Mouse (Mus musculus): ENCODE data around the gene Strada. TPM values are rescaled to one million over a fixed set of nuclear protein-coding genes. Genes with fewer than 3 reads are reported as not detected.

Gene Strada
- polyA plus RNA-seq, 1 experiment from 2014 or later = 9.4 TPM

- Histone ChIP-seq H3K9ac (no peak overlapping the region), H3K4me3 (replicated peaks) (no peak overlapping the region), H3K4me2 (no peak overlapping the region), H3K27me3 (no peaks in the 10 kb centered on the region), H3K36me3 (no peaks in the 10 kb centered on the region), H3K27ac (no peak overlapping the region), H3K4me1 (replicated peaks) (peaks cover 12% of the 10 kb centered on the region), H3K9me3 (replicated peaks) (no peaks in the 10 kb centered on the region)
- 84% methylated on average over 4 of the region's 4 CpGs for WGBS (ENCODE audit: insufficient replicate concordance)
- ATAC-seq (ENCODE audit: low read depth) (no peak), DNase-seq (no peak)
These were observed 14.6 kb downstream of the Strada start for GRCm38 (mm10) chr11:106187326-106187725.

GRCm38 (mm10) chr11:106180449-106180801, 21.5 kb downstream of the Strada start:
- WGBS (ENCODE audit: insufficient replicate concordance) = 65% methylated on average over 2 of the region's 2 CpGs
- ATAC-seq (ENCODE audit: low read depth) (no peak), DNase-seq (no peak)
- no peaks in the 10 kb centered on the region for H3K9me3 ChIP-seq (replicated peaks)
- H3K9ac ChIP-seq = no peak overlapping the region
- no peaks in the 10 kb centered on the region for H3K27me3 ChIP-seq
- H3K4me1 ChIP-seq (replicated peaks) = peaks cover 46% of the 10 kb centered on the region
- H3K27ac ChIP-seq = no peak overlapping the region
- no peaks in the 10 kb centered on the region for H3K36me3 ChIP-seq
- H3K4me2 ChIP-seq = no peak overlapping the region
- no peak overlapping the region for H3K4me3 ChIP-seq (replicated peaks)

GRCm38 (mm10) chr11:106179711-106180448, 22.1 kb downstream of the Strada start:
- DNase-seq = no peak

DNA sequence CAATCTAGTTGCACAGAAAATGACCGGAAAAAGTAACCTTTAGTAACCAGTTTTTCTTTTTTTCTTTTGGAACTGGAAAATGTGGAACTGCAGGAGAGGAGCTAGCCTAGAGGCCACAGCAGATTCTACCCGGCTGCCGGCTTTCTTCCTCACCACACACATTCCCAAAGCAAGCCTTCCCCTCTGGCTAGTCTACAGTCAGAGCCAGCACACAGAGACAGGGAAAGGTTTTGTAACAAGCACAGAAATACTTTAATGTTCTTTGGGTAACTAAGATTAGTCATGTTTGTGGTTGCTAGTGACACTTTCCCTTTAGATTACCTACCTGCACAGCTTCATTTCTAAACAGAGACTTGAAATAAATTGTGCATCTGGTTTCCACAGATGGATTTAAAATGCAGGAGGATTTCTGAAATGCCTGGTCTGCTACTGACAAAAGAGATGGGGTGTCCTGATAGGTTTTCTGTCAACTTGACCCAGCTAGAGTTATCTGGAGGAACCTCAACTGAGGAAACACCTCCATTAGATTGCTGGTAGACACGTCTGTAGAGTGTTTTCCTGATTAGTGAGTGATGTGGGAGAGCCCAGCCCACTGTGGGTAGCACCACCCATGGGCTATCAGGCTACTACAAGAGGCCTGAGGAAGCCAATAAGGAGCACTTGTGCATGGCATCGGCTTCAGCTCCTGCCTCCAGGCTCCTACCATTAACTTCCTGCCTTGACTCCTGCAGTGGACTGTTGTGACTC, 23.8 kb downstream of the Strada start:
- 45% methylated on average over 5 of the region's 5 CpGs for WGBS (ENCODE audit: insufficient replicate concordance)
- H3K4me2 ChIP-seq = peak overlapping the region; percentile 30
- H3K4me3 ChIP-seq (replicated peaks) = no peak overlapping the region

More at GRCm38 (mm10) chr11:106179711-106180448, 22.1 kb downstream of the Strada start:
- no peak overlapping the region for H3K27ac ChIP-seq
- peaks cover 51% of the 10 kb centered on the region for H3K4me1 ChIP-seq (replicated peaks)
- WGBS (ENCODE audit: insufficient replicate concordance) = 75% methylated on average over 7 of the region's 7 CpGs
- no peak for ATAC-seq (ENCODE audit: low read depth)
- H3K4me2 ChIP-seq = no peak overlapping the region
- no peaks in the 10 kb centered on the region for H3K27me3 ChIP-seq
- no peaks in the 10 kb centered on the region for H3K36me3 ChIP-seq
- H3K9me3 ChIP-seq (replicated peaks) = no peaks in the 10 kb centered on the region
- no peak overlapping the region for H3K4me3 ChIP-seq (replicated peaks)
- no peak overlapping the region for H3K9ac ChIP-seq

DNA sequence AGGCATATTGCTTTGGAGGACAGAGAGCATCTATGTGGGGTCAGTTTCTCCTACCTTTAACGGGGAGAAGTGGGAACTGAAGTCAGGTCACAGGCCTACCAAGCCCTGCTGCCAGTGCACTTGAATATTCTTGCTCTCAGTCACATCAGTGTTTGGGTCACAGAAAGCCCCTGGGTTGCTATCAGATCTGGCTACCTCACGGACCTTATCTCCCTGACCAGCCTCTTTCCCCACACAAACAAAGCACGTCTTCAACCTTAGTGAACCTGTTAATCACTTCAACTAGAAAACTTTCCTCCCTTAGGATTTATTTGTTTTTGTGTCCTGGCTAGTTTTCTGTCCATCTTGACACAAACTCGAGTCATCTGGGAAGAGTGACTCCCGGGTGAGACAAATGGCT, 25.6 kb downstream of the Strada start:
- ATAC-seq (ENCODE audit: low read depth) = no peak

More for the DNA sequence above, 23.8 kb downstream of the Strada start:
- H3K4me1 ChIP-seq (replicated peaks) = peaks cover 54% of the 10 kb centered on the region
- H3K27ac ChIP-seq = peak overlapping the region; percentile 69
- ATAC-seq (ENCODE audit: low read depth) (peak; percentile 96), DNase-seq (peak; percentile 30)
- 0 out of 2 replicates have a peak overlapping the region, but pooled peaks have one; percentile 8 for H3K9ac ChIP-seq
- H3K36me3 ChIP-seq = no peaks in the 10 kb centered on the region
- H3K9me3 ChIP-seq (replicated peaks) = no peaks in the 10 kb centered on the region
- H3K27me3 ChIP-seq = no peaks in the 10 kb centered on the region

GRCm38 (mm10) chr11:106175081-106175480, 26.9 kb downstream of the Strada start:
- peaks cover 59% of the 10 kb centered on the region for H3K4me1 ChIP-seq (replicated peaks)
- H3K27ac ChIP-seq = no peak overlapping the region

More for the DNA sequence above, 25.6 kb downstream of the Strada start:
- DNase-seq = no peak
- Histone ChIP-seq H3K9ac (no peak overlapping the region), H3K4me3 (replicated peaks) (no peak overlapping the region), H3K4me1 (replicated peaks) (peaks cover 61% of the 10 kb centered on the region), H3K27ac (no peak overlapping the region), H3K4me2 (no peak overlapping the region), H3K27me3 (no peaks in the 10 kb centered on the region), H3K9me3 (replicated peaks) (no peaks in the 10 kb centered on the region), H3K36me3 (no peaks in the 10 kb centered on the region)
- WGBS (ENCODE audit: insufficient replicate concordance) = 44% methylated on average over 5 of the region's 5 CpGs

DNA sequence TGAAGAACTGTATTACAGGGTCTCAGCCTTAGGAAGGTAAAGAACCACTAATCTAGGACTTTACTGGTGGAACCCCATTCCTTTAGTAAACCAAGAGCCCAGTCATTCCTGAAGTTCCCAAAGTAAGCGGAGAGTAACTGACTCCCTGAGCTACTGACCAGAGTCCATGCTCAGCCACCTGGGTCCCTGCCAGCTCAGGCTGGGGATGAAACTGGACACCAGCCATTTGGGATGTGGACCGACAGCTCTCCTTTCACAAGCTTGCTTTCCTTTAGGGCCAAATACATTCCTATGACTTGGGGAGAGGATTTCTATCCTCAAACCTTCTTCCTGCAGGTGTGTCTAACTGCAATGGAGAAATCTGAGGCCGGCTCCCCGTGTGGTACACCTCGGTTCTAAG, 27.6 kb downstream of the Strada start:
- Histone ChIP-seq H3K27me3 (no peaks in the 10 kb centered on the region), H3K4me2 (no peak overlapping the region), H3K4me3 (replicated peaks) (no peak overlapping the region), H3K9me3 (replicated peaks) (no peaks in the 10 kb centered on the region), H3K9ac (no peak overlapping the region), H3K27ac (no peak overlapping the region), H3K4me1 (replicated peaks) (peaks cover 52% of the 10 kb centered on the region), H3K36me3 (no peaks in the 10 kb centered on the region; the same call in 1 of the 2 replicates)
- ATAC-seq (ENCODE audit: low read depth) (no peak), DNase-seq (no peak)
- 69% methylated on average over 5 of the region's 5 CpGs for WGBS (ENCODE audit: insufficient replicate concordance)

More at GRCm38 (mm10) chr11:106175081-106175480, 26.9 kb downstream of the Strada start:
- H3K4me3 ChIP-seq (replicated peaks) = no peak overlapping the region
- DNase-seq (no peak), ATAC-seq (ENCODE audit: low read depth) (no peak)
- no peaks in the 10 kb centered on the region for H3K9me3 ChIP-seq (replicated peaks)
- H3K27me3 ChIP-seq = no peaks in the 10 kb centered on the region
- no peak overlapping the region for H3K9ac ChIP-seq
- no peaks in the 10 kb centered on the region; the same call in 1 of the 2 replicates for H3K36me3 ChIP-seq
- 69% methylated on average over 3 of the region's 3 CpGs for WGBS (ENCODE audit: insufficient replicate concordance)
- no peak overlapping the region for H3K4me2 ChIP-seq

- Histone ChIP-seq H3K4me1 (replicated peaks) (peaks cover 43% of the 10 kb centered on the region), H3K4me2 (no peak overlapping the region), H3K36me3 (peaks cover under 1% of the 10 kb centered on the region), H3K4me3 (replicated peaks) (no peak overlapping the region), H3K9ac (no peak overlapping the region), H3K27me3 (no peaks in the 10 kb centered on the region), H3K27ac (no peak overlapping the region), H3K9me3 (replicated peaks) (no peaks in the 10 kb centered on the region)
- ATAC-seq (ENCODE audit: low read depth) (no peak), DNase-seq (no peak)
- WGBS (ENCODE audit: insufficient replicate concordance) = 72% methylated on average over 2 of the region's 2 CpGs
These were observed 28.7 kb downstream of the Strada start for GRCm38 (mm10) chr11:106173228-106173627.

GRCm38 (mm10) chr11:106170807-106171206, 31.2 kb downstream of the Strada start:
- Histone ChIP-seq H3K27ac (no peak overlapping the region), H3K4me2 (no peak overlapping the region), H3K4me3 (replicated peaks) (no peak overlapping the region), H3K9me3 (replicated peaks) (no peaks in the 10 kb centered on the region), H3K27me3 (no peaks in the 10 kb centered on the region), H3K9ac (no peak overlapping the region), H3K4me1 (replicated peaks) (peaks cover 29% of the 10 kb centered on the region), H3K36me3 (peaks cover 4% of the 10 kb centered on the region)
- ATAC-seq (ENCODE audit: low read depth) (no peak), DNase-seq (no peak)
- WGBS (ENCODE audit: insufficient replicate concordance) = 70% methylated on average over 7 of the region's 7 CpGs

- WGBS (ENCODE audit: insufficient replicate concordance) = 53% methylated on average over 5 of the region's 5 CpGs
- no peak overlapping the region for H3K27ac ChIP-seq
These were observed 34.5 kb downstream of the Strada start for GRCm38 (mm10) chr11:106167435-106167834.

GRCm38 (mm10) chr11:106164601-106165180, 37.3 kb downstream of the Strada start:
- no peak overlapping the region for H3K4me3 ChIP-seq (replicated peaks)
- ATAC-seq (ENCODE audit: low read depth) (no peak), DNase-seq (no peak)
- no peak overlapping the region for H3K9ac ChIP-seq
- peaks cover 16% of the 10 kb centered on the region for H3K36me3 ChIP-seq
- peaks cover 30% of the 10 kb centered on the region for H3K4me1 ChIP-seq (replicated peaks)
- no peaks in the 10 kb centered on the region for H3K9me3 ChIP-seq (replicated peaks)
- H3K4me2 ChIP-seq = no peak overlapping the region
- no peak overlapping the region for H3K27ac ChIP-seq
- H3K27me3 ChIP-seq = peaks cover 17% of the 10 kb centered on the region
- 79% methylated on average over 16 of the region's 16 CpGs for WGBS (ENCODE audit: insufficient replicate concordance)

More at GRCm38 (mm10) chr11:106167435-106167834, 34.5 kb downstream of the Strada start:
- peaks cover 10% of the 10 kb centered on the region for H3K4me1 ChIP-seq (replicated peaks)
- H3K9ac ChIP-seq = no peak overlapping the region
- H3K4me2 ChIP-seq = no peak overlapping the region
- ATAC-seq (ENCODE audit: low read depth) (no peak), DNase-seq (no peak)
- no peak overlapping the region for H3K4me3 ChIP-seq (replicated peaks)
- H3K9me3 ChIP-seq (replicated peaks) = no peaks in the 10 kb centered on the region
- H3K36me3 ChIP-seq = peaks cover 16% of the 10 kb centered on the region
- no peaks in the 10 kb centered on the region for H3K27me3 ChIP-seq

All from liver, embryonic 13.5 days (tissue).